Comparison of ENCODE assay signal across 8 mouse cellular contexts in the genomic region with DNA sequence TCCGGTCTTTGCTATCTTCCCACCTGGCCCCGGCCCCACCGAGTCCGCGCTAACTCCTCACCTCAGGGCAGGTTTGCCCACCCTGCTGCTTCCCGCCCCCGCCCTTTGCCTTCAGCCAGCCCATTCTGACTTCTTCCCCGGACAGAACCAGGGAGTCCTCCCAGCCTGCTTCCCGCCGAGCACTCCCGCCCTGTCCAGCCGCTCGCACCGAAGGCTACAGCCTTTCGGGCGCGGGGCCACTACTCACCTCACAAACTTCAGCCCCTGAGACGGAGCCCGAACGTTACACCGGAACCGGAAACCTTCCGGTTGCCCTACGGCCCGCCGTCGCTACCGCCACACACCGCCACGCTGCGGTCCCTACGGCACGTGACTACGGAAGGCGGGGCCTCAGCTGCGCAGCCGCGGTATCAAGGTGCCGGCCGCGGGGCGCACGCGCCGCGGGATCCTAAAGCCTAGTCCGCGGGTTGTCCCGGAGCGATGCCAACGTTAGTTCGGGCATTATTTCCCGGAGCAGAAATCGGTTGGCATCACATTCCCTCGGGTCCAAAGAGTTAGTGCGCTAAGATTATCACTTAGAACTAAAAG. TPM values are rescaled to one million over a fixed set of nuclear protein-coding genes. Genes with fewer than 3 reads are reported as not detected.
A peak's percentile ranks its signal among the peaks of the same experiment; 100 is the strongest.
DNase-seq lines count a peak whose midpoint lies in the region; ATAC-seq and TF ChIP-seq lines count a peak whose summit lies in the region.

A gene (minus strand): TSS at position 384 of the 588 bp plus-strand sequence.

- peaks cover 18% of the 10 kb centered on the region for H3K4me1 ChIP-seq in forebrain, embryonic 15.5 days
- no peaks in the 10 kb centered on the region; the same call in 1 of the 2 replicates for H3K4me1 ChIP-seq in lung, adult 2 months (ENCODE audit: control insufficient read depth, insufficient read depth, low read length)

- H3K27ac ChIP-seq in forebrain, embryonic 15.5 days (replicated peaks): peak within 1 kb of the TSS; percentile 72

- DNase-seq in ES-CJ7 (ENCODE audit: low read depth, low spot score): peak; percentile 94
- peak; percentile 93 for DNase-seq in cerebellum, adult 11 months
- DNase-seq in heart, postnatal 25 days (ENCODE audit: low spot score): peak; percentile 89
- peak; percentile 93 to 97 for DNase-seq in layer of hippocampus, adult 18-20 months (ENCODE audit: low spot score in 2 of 2)
- peak; percentile 94 for DNase-seq in lung, adult 2 months
- DNase-seq in thymus, adult 18-20 months: peak; percentile 87 to 88

- peak; percentile 99 for ATAC-seq in forebrain, embryonic 15.5 days (replicated peaks)
- peak; percentile 94 for ATAC-seq in neutrophil, adult 5-6 weeks (ENCODE audit: extremely low read depth, insufficient number of reproducible peaks, low FRiP score, poor library complexity, severe bottlenecking)

- no peaks in the 10 kb centered on the region for H3K27me3 ChIP-seq in forebrain, embryonic 15.5 days

- H3K4me3 ChIP-seq in forebrain, embryonic 15.5 days: peak within 1 kb of the TSS; percentile 95
- peak within 1 kb of the TSS; percentile 95 for H3K4me3 ChIP-seq in lung, adult 2 months (replicated peaks; ENCODE audit: extremely low read depth, low read depth, low read length)

- H3K9me3 ChIP-seq in forebrain, embryonic 15.5 days: no peaks in the 10 kb centered on the region

- under 1% methylated on average over 56 of the region's 56 CpGs for WGBS in forebrain, embryonic 15.5 days
- under 1% methylated on average over 56 of the region's 56 CpGs for WGBS in lung, adult 2 months

- TF ChIP-seq CTCF in lung, adult 2 months (IDR thresholded peaks at IDR 0.05; ENCODE audit: insufficient read depth, low read length): no peak

- no peak; the same call in 1 of the 2 replicates for TF ChIP-seq POLR2A in lung, adult 2 months (IDR thresholded peaks at IDR 0.05; ENCODE audit: borderline replicate concordance, extremely low read depth, low read depth, low read length)

- H3K4me2 ChIP-seq in forebrain, embryonic 15.5 days (replicated peaks): peak within 1 kb of the TSS; percentile 76

- H3K9ac ChIP-seq in forebrain, embryonic 15.5 days (replicated peaks): peak within 1 kb of the TSS; percentile 87

- peaks cover 27% of the 10 kb centered on the region for H3K36me3 ChIP-seq in forebrain, embryonic 15.5 days

- intact Hi-C loops in heart, postnatal 25 days (cut with DNase I): no loop called here

RNA-seq across cellular contexts. Expression of the gene that starts here (rescaled TPM):
- 42.9 and 43.0 TPM in 2 replicates for polyA plus RNA-seq in forebrain, embryonic 15.5 days (2015; fragmentation: Nextera tagmentation; extraction: Ambion mirVana)
- 10 to 100 TPM; 21.1 to 23.1 TPM for total RNA-seq in heart, postnatal 25 days (2021)
- total RNA-seq in layer of hippocampus, adult 18-20 months (2021): 10 to 100 TPM; 33.8 to 34.4 TPM
- polyA plus RNA-seq in lung, adult 2 months (2012; rRNA removed): 7.5 and 13.2 TPM in 2 replicates
- 56.2 and 62.6 TPM in 2 replicates for total RNA-seq in neutrophil, adult 5-6 weeks (2017)

Comparison
In these comparisons a context has a peak if more than half of its experiments do, and no peak if none do; other contexts are left out.
1. Peak in every context shown above with its lines: DNase-seq, ATAC-seq, H3K4me3 ChIP-seq and H3K27ac ChIP-seq.